Mouse (Mus musculus) neutrophil, adult 5-6 weeks (primary cell): ENCODE results near the gene Gdap2. TPM values are rescaled to one million over a fixed set of nuclear protein-coding genes. Genes with fewer than 3 reads are reported as not detected.

ENCODE experiments used
- ATAC-seq: fragments of 151-379, 151-347 bp; 2 replicates; pipeline ENCODE4 v1.8.0; 2017; ENCODE audit warnings: mild to moderate bottlenecking, moderate TSS enrichment; ENCODE audit not compliant: insufficient number of reproducible peaks, poor library complexity, low FRiP score, severe bottlenecking; ENCODE audit errors: extremely low read depth
- total RNA-seq: library from RNA; stranded (forward); fragments of 200-1000 nt; gene quantifications from 2 replicates; pipeline ENCODE4 v1.2.3, GENCODE M21; 2017

The Gdap2 gene
- total RNA-seq: 52.6 and 52.8 TPM in 2 replicates

GRCm38 (mm10) chr3:100162315-100163105 lies at the start of gene Gdap2, which contains the start of gene Wdr3:
Gene Gdap2 (plus strand): TSS chr3:100162381.
Gene Wdr3 (minus strand): TSS chr3:100162407.
- ATAC-seq: peak; percentile 100

- ATAC-seq: no peak
Measured at GRCm38 (mm10) chr3:100118681-100119080, 43.5 kb upstream of the Gdap2 start.

- no peak for ATAC-seq
Measured at GRCm38 (mm10) chr3:100121961-100122360, 40.2 kb upstream of the Gdap2 start.

GRCm38 (mm10) chr3:100122445-100122844 lies 39.7 kb upstream of the Gdap2 start:
- ATAC-seq: no peak

GRCm38 (mm10) chr3:100160682-100161445 lies 1.3 kb upstream of the Gdap2 start:
- ATAC-seq: no peak

- no peak for ATAC-seq
Measured at GRCm38 (mm10) chr3:100161665-100162314, 391 bp upstream of the Gdap2 start.

GRCm38 (mm10) chr3:100163556-100163955 lies 1.4 kb downstream of the Gdap2 start:
- ATAC-seq: no peak

GRCm38 (mm10) chr3:100164991-100165390 lies 2.8 kb downstream of the Gdap2 start:
- no peak for ATAC-seq

GRCm38 (mm10) chr3:100176031-100176430 lies 13.8 kb downstream of the Gdap2 start:
- no peak for ATAC-seq

- ATAC-seq: no peak
Measured at GRCm38 (mm10) chr3:100180471-100180870, 18.3 kb downstream of the Gdap2 start.

GRCm38 (mm10) chr3:100189444-100189843 lies 27.3 kb downstream of the Gdap2 start:
- ATAC-seq: no peak

GRCm38 (mm10) chr3:100189861-100190260 lies 27.7 kb downstream of the Gdap2 start:
- no peak for ATAC-seq

GRCm38 (mm10) chr3:100194210-100194609 lies 32.0 kb downstream of the Gdap2 start:
- ATAC-seq: no peak

GRCm38 (mm10) chr3:100201554-100201953 lies 39.4 kb downstream of the Gdap2 start:
- no peak for ATAC-seq

GRCm38 (mm10) chr3:100206973-100207372 lies 44.8 kb downstream of the Gdap2 start:
- ATAC-seq: no peak

GRCm38 (mm10) chr3:100215469-100215868 lies 53.3 kb downstream of the Gdap2 start:
- ATAC-seq: no peak

GRCm38 (mm10) chr3:100225326-100225959 lies 63.3 kb downstream of the Gdap2 start:
- no peak for ATAC-seq

GRCm38 (mm10) chr3:100227509-100227908 lies 65.3 kb downstream of the Gdap2 start:
- ATAC-seq: no peak

- ATAC-seq: no peak
Measured at GRCm38 (mm10) chr3:100228981-100229380, 66.8 kb downstream of the Gdap2 start.
